18 mouse cellular contexts compared by ENCODE assay signal in genomic region chr16:57573831-57574230, GRCm38 (mm10).
"Had no signal": no experiment of that assay in that cellular context is flagged by ENCODE, and none has a peak within 500 bp of the region (broad histone marks: within the 10 kb centered on the region; RNA-seq: fewer than 3 reads in every experiment).

No protein-coding gene starts in this region.

- H3K27me3 ChIP-seq: liver, embryonic 13.5 days; megakaryocyte, embryonic 14.5 days; midbrain, embryonic 13.5 days; neural tube, embryonic 13.5 days had no signal

- H3K4me2 ChIP-seq: liver, embryonic 13.5 days; midbrain, embryonic 13.5 days; neural tube, embryonic 13.5 days had no signal

- H3K4me1 ChIP-seq: midbrain, embryonic 10.5 days; midbrain, embryonic 13.5 days had no signal

- H3K9ac ChIP-seq: liver, embryonic 13.5 days; midbrain, embryonic 13.5 days; neural tube, embryonic 13.5 days had no signal

- H3K9me3 ChIP-seq: liver, embryonic 13.5 days; megakaryocyte, embryonic 14.5 days; midbrain, embryonic 10.5 days; midbrain, embryonic 13.5 days; neural tube, embryonic 13.5 days had no signal

- H3K36me3 ChIP-seq: liver, embryonic 13.5 days; midbrain, embryonic 13.5 days had no signal

- H3K27ac ChIP-seq: kidney, postnatal 0 days; left cerebral cortex, adult 2 months; liver, embryonic 13.5 days; midbrain, embryonic 10.5 days; midbrain, embryonic 13.5 days; neural tube, embryonic 13.5 days; stomach, postnatal 0 days had no signal

- H3K4me3 ChIP-seq: left cerebral cortex, adult 2 months; liver, embryonic 13.5 days; megakaryocyte, embryonic 14.5 days; midbrain, embryonic 10.5 days; midbrain, embryonic 13.5 days; myocyte; neural tube, embryonic 13.5 days had no signal

- ATAC-seq: midbrain, embryonic 13.5 days; midbrain, embryonic 16.5 days had no signal

- DNase-seq: kidney, adult 2 months; kidney, postnatal 25 days; layer of hippocampus, postnatal 36 days; liver, embryonic 13.5 days; lung, adult 2 months; retina, postnatal 1 day; right cerebral cortex, postnatal 25 days; thymus, adult 2 months; thymus, postnatal 14 days had no signal
